Mouse (Mus musculus) embryo, embryonic 9.5 days (tissue): ENCODE data around the gene Prkaca.
"Not testable (repeated sequence)": the region's sequence is repeated elsewhere in the genome, so short reads cannot be mapped to it uniquely, and the experiment has no call there.

Experiments
- DNase-seq: peaks from one replicate; pipeline ENCODE4 v3.0.0-alpha.2; 2017; ENCODE audit errors: extremely low spot score

Gene Prkaca

DNA sequence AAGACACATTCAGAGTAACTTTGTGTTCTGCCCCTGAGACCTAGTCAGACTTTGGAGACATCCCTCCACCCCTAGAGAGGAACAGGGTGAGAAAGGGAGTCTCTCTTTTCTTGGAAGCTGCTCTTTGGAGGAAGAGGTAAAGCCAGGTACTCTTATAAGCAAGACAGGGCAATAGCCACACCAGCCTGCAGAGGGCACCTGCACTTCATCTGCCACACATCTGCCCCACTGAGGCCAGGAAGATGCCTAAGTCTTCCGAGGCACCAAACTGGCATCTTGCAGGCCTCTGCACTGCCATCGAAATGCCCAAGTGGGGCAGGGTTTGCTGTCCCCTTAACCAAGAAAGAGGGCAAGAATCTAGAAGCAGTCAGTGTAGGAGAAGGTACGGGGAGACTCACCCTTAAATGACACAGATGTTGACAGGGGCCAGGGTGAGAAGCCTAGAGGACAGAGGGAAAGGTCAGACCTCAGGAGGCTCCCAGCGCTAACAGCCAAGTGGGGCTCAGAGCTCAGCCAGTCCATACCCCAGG is 3.4 kb downstream of the Prkaca start:
- no peak for DNase-seq

DNA sequence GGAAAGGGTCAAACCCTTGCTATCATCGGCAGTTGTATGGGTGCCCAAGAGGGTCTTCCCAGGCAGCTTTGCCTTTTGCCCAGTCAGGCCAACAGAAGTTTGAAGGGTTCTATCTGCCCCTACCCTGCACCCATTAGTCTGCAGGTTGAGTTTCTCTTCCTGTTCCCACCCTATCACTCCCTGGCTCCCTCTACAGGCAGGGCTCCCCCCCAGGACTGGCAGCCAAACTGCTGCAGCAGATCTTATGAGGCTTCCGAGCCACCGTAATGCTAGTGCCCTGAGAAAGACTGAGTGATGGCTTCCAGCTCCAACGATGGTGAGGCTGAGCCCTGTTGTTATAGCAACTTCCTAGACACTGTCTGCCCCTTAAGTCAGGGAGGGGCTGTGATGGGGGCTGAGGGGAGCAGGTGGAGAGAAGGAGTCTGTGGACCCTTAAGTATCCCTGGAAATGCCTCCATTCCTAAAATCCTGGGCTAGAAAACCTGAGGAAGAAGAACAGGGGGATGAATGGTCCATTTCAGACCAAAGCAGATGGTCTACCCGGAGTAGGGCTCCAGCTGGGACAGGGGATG is 4.1 kb downstream of the Prkaca start:
- no peak for DNase-seq

DNA sequence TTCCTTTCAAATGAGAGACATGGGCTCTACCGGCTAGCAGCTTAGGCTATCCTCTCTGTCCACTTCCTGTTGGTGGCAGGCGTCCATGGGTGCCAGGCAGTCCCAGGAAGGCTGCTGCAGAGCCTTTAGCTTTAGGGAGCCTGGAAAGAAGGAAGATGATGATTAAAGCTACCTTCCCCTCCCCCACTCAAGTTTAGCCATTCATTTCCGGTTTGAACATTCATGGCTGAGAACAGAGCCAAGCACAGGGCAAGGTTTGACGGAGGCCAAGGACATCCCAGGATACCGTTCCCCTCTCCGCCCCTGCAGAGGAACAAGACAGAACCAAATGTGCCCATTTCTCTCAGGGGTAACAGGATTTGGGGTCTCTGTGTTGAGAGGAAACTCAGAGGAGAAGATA is 4.9 kb downstream of the Prkaca start:
- no peak for DNase-seq

DNA sequence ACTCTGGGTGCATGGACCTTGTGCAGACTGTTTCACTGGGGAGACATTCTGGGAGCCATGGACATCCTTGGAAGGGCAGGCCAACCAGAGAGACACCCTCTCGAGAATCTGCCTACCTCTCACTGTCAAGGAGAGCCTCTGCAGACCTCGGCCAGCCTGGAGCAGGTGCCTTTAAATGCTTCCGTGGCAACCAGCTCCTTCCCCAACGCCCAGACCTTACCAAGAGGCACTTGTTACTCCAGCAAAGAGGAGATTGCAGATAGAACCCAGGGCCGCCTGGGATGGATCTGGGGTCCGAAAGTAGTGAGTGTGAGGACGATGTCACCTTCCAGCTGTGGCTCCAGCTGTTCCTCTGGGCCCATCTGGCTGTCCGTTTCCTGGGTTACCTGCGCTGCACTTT is 5.4 kb downstream of the Prkaca start:
- no peak for DNase-seq

DNA sequence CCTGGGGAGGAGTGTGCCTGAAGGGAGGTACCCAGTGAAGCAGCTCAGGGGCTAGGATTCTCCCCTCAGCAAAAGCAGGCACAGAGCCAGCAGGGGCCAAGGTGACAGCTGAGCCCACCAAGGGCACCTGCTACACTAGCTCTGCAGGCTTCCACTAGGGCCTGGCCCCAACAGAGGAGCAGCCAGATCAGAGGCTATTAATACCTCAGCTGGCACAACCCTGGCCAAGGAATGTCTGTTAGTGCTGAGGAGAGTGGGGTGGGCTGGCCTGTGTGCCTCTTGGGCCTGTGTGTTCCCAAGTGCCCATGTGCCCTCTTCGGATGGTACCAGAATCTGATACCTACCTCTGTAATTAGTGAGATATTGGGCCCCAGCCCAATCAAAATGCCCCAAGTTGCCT is 7.5 kb downstream of the Prkaca start:
- no peak for DNase-seq

DNA sequence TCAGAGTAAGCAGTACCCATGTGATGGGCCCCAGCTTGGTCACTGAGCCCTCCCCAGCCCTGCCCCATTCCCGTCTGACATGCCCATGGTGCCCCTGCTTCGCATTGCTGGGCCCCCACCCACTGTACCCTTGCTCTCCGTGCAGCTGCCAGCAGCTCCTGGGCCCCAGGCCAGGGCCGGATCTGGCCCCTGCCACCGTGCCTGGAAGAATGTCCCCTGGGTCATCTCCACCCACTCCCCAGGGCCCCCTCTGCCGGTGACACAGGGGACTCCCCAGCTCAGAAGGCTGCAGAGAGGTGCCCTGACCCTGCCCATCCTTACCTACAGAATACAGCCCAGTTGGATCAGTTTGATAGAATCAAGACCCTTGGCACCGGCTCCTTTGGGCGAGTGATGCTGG is 8.1 kb downstream of the Prkaca start:
- no peak for DNase-seq

DNA sequence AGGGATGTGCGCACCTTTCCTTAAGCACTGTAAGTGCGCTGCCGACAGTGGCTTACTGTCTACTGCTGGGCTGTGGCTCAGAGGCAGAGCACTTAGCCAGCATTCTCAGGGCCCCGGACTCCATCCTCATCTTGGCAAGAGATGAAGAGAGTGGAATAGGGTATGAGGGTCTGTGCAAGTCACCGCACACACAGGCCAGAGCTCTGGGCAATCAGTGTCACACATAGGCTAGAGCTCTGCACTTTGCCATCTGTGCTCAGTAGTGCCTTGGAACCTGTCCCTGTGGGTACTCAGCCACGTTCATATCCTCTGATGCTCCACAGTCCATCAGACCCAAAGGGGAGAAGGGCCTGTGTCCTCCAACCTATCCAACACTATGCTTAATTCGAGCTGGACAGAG is 8.7 kb downstream of the Prkaca start:
- DNase-seq, result no peak

DNA sequence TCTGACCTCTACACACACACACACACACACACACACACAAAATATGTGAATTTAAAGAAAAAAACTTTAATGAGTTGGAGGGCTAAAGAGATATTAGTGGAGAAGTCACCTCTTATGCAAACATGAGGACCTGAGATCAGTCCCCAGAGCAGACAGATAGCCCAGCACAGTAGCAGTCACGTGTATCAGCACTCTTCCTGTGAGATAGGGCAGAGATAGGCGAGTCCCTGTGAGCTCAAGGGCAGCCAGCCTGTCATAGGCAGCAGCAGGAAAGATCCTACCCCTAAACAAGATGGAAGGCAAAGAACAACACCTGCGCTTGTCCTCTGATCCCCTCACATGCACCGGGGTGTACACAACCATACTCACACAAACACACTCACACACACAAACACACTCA is 9.7 kb downstream of the Prkaca start:
- no peak for DNase-seq

DNA sequence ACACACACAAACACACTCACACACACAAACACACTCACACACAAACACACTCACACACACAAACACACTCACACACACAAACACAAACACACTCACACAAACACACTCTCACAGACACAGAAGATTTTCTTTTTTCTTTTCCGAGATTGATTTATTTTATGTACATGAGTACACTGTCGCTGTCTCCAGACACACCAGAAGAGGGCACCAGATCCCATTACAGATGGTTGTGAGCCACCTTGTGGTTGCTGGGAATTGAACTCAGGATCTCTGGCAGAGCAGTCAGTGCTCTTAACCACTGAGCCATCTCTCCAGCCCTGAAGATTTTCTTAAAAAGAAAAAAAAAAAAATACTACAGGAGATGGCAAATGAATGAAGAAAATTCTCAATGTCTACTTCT is 10.4 kb downstream of the Prkaca start:
- not testable (repeated sequence) for DNase-seq

DNA sequence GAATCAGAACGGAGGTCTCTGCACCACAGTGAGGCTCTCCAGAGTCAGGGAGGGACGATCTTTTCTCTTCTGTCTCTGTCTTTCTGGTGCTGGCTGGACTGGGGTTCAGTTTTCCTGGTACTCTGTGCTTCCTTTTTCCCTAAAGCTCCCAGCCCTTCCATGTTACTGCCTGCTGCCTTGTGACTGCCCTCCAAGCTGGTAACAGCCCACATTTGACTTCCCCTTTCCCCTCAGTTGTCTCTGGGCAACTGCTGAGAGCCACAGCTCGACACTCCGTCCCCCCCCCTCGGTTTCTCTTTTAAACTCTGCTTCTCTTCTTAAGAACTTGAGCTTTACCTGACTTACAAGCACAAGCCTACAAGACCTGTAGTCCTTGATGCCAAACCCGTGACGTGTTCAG is 16.4 kb downstream of the Prkaca start:
- no peak for DNase-seq

DNA sequence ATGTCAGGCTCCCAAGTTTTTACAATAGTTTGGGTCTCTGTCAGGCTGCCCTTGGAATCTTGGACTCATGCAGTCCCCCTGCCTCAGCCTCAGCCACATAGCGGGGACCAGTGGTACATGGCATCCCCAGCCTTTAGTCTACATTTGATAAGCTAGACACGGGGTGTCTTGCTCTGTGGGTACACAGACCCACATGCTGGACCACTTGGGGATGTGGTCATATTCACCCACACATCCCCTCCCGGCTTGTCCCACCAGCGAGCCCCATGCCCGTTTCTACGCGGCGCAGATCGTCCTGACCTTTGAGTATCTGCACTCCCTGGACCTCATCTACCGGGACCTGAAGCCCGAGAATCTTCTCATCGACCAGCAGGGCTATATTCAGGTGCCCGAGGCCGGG is 17.4 kb downstream of the Prkaca start:
- no peak for DNase-seq

DNA sequence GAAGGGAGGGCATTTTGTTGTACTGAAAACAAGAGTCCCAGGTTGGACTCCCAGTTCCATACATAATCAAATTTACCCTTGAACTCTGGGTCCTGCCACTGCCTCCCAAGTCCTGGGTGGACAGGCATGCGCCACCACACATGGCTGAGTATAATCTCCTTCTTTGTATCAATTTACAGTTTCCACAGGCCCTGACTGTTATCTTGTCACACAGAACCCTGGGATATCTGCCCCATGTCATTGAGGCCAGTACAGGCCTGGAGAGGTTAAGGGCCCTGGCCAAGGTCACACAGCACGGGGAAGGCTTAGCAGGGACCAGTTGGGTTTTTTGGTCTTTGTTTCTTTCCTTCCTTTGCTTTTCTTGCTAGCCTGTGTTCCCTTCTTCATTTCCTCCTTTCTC is 19.7 kb downstream of the Prkaca start:
- no peak for DNase-seq

DNA sequence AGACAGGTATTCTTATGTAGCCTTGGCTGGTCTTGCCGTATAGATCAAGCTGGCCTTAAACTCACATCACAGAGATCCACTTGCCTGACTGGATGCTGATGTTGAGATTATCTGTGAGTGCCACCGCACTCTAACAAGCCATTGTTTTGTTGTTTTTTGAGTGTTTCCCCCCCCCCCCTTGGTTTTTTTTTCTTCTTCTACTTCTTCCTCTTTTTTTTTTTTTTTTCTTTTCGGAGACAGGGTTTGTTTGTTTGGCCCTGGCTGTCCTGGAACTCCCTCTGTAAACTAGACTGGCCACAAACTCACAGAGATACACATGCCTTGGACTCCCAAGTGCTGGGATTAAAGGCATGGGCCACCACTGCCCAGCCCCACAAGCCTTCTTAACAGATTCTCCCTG is 21.2 kb downstream of the Prkaca start:
- DNase-seq, result no peak

DNA sequence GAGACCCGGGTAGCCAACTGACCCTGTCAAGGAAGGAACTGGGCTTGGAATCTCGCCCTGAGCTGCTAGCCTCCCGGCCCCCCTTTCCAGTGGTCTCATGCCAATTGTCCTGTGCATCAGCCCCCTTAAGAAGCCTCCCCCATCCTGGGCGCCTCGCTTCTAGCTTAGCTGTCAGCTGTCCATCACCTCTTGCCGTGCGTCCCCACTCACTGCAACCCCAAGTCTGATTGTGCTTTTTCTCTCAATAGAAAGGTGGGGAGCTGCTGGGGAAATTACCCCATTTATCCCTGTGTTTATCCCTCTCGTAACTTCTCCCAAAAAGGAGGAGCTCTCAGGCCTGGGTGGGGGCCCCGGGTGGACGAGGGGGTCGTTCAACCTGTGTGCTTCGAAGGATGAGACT is 23.2 kb downstream of the Prkaca start:
- DNase-seq, result no peak

DNA sequence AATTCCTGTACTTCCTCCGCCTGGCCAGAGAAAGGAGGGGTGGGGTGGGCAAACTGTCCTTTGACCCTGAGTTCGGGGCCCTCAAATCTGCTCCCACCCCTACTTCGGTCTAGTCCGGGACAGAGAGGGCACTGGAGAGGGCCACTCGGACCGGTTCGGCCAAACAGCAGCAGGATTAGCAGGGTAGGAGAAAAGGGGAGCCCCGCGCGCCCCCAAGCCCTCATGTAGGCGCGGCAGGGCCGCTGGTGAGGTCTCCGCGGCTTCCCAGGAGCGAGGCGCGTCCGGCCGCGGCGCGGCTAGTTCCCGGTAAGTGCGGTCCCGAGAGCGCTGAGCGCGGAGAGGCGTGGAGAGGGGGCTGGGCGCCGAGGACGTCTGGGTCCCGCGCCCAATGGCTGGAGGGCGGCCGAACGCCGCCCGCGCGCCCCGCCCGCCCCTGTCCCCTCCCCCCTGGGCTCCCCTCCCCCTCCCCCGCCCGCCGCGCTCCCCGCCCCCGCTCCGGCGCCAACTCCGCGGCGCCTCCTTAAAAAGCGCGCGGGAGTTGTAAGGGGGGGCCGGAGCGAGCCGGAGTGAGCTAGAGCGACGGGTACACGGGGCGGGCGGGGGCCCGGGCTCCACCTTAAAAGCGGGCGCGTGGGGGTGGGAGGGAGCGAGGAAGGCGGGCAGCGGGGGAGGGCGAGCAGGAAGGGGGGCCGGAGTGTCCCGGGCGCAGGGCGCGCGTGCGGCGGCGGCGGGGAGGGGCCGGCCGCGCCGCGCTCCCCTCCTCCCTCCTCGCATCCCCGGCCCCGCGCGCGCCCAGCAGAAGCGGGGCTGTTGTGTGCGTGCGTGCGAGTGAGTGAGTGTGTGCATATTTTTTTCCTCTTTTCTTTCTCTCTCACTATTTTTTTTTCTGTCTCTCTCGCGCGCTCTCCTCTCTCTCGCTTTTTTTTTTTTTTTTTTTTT is 24.0 kb downstream of the Prkaca start:
- peak; percentile 90 for DNase-seq

DNA sequence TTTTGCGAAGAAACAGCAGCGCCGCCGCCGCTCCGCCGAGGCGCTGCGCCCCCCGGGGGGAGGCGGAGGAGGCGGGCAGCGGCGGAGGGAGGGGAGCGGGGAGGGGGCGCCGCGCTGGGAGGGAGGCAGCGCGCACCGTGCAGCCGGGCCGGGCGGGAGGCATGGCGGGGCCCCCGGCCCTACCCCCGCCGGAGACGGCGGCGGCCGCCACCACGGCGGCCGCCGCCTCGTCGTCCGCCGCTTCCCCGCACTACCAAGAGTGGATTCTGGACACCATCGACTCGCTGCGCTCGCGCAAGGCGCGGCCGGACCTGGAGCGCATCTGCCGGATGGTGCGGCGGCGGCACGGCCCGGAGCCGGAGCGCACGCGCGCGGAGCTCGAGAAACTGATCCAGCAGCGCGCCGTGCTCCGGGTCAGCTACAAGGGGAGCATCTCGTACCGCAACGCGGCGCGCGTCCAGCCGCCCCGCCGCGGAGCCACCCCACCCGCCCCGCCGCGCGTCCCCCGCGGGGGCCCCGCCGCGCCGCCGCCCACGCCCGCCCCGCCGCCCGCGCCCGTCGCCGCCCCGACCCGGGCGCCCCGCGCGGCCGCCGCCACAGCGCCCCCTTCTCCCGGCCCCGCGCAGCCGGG is 24.8 kb downstream of the Prkaca start, which contains the start of gene Samd1:
Gene Samd1, plus strand, starts transcription at position 162 of the 631 bp plus-strand sequence.
- DNase-seq, result peak; percentile 60

DNA sequence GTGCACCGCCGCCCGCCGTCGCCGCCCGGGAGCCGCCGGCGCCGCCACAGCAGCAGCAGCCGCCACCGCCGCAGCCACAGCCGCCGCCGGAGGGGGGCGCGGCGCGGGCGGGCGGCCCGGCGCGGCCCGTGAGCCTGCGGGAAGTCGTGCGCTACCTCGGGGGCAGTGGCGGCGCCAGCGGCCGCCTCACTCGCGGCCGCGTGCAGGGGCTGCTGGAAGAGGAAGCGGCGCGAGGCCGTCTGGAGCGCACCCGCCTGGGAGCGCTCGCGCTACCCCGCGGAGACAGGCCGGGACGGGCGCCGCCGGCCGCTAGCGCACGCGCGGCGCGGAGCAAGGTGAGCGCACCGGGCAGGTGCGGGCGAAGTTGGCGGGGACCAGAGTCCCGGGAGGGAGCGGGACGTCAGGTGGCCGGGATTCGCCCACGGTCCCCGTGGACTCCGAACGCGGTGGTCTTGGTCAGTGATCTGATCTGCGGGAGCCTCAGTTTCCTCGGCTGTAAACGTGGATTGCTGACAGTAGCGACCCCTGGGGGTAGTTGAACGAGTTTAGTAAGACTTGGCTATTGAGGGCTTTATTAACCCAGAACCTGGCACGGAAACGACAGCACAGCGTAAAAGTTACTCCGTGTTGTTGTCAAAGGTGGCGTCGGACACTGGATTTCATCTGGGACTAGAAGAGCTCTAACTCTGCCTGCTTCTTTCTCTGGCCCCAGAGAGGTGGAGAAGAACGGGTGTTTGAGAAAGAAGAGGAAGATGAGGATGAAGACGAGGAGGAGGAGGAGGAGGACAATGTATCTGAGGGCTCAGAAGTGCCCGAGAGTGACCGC is 25.7 kb downstream of the Prkaca start:
- DNase-seq, result peak; percentile 72

DNA sequence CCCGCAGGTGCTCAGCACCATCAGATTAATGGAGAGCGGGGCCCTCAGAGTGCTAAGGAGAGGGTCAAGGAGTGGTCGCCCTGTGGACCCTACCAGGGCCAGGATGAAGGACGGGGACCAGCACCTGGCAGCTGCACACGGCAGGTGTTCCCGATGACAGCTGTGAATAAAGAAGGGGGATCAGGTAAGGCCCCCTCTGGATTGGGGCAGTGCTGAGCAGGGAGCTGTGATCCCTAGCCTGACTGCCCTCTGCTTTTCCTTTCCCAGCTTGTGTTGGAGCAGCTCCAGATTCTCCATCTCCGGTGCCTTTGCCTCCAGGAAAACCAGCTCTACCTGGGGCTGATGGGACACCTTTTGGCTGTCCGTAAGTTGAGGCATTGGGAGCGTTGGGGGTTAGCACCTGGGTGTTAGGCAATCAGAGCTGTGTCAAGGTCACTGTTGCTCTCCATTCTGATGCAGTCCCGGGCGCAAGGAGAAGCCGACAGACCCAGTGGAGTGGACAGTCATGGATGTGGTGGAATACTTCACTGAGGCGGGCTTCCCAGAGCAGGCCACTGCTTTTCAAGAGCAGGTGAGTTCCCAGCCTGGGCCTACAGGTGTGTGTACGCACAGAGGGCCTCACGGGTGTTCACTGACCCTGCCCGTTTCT is 26.4 kb downstream of the Prkaca start:
- no peak for DNase-seq

DNA sequence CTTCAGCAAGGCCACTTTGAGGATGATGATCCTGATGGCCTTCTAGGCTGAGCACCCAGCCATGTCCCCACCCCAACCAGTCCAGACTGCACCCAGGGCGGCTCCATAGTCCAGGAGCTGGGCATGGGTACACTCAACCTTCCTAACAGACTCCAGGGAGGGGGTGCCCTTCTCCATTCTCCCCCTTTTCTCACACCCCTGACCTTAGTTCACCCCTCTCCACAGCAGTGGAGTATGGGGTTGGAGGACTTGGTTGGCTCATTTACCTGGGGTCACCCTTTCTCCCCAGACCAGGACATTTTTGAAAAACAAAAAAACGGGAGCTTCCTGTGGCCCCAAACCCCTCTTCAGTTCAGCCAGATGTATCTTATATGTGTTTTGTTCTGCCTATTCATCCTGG is 27.0 kb downstream of the Prkaca start:
- no peak for DNase-seq

DNA sequence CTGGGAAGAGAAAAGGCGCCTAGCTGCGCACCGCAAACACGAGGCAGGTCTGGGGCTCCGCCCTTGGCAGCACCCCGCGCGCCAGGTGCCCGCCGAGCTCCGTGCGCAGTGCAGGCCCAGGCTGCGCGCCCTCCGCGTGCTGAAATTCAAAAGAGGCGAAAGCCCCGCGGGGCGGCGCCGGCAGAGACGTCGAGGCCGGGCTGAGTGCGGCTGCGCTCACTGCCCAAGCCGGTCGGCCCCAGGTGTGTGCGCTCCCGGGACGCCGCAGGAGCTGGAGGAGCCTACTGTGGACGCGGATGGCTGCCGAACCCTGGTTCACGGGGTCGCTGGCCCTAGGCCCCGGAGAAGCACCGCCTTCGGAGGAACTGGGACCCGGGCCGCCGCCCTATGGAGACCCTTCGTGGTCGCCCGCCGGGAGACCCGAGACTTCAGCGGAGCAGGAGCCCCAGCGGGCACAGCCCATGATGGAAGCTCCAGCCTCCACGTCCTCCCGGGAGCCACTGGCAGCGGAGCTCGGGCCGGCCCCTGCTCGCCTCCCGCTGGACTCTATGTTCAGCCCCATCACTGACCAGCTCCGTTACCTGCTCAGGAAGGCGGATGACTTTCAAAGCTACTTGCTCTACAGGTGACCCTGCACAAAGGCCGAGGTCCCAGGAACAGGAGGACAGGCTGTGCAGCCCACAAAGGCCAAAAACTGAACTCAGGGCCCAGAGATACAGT is 28.6 kb downstream of the Prkaca start, which contains the start of gene 1700067K01Rik:
Gene 1700067K01Rik, plus strand, starts transcription at position 222 of the 720 bp plus-strand sequence.
- no peak for DNase-seq
